Mouse (Mus musculus): ENCODE results near the gene Zfp11. TPM values are rescaled to one million over a fixed set of nuclear protein-coding genes. Genes with fewer than 3 reads are reported as not detected.
A peak's percentile ranks its signal among the peaks of the same experiment; 100 is the strongest.
"Not testable (repeated sequence)": the region's sequence is repeated elsewhere in the genome, so short reads cannot be mapped to it uniquely, and the experiment has no call there.

Zfp11 gene
- total and polyA plus RNA-seq, 2 experiments from 2014 or later, result 0.95 to 3.0 TPM

GRCm38 (mm10) chr5:129701706-129702105, 31.8 kb upstream of the Zfp11 start:
- Histone ChIP-seq H3K36me3 (replicated peaks; ENCODE audit: control insufficient read depth, insufficient read depth, low read length) (no peaks in the 10 kb centered on the region), H3K9me3 (replicated peaks; ENCODE audit: control insufficient read depth, low read length) (no peaks in the 10 kb centered on the region), H3K4me2 (ENCODE audit: low read depth, low read length) (no peak overlapping the region), H3K9ac (replicated peaks; ENCODE audit: low read depth, low read length) (no peak overlapping the region), H3K4me3 (ENCODE audit: low read depth, low read length) (no peak overlapping the region), H3K27ac (ENCODE audit: low read depth) (no peak overlapping the region), H3K27me3 (ENCODE audit: control insufficient read depth, insufficient read depth, low read length) (peaks cover 3% of the 10 kb centered on the region; the same call in 1 of the 2 replicates), H3K4me1 (ENCODE audit: control insufficient read depth, insufficient read depth) (no peaks in the 10 kb centered on the region)
- 69% methylated on average over 1 of the region's 1 CpGs for WGBS
- TF ChIP-seq EP300 (IDR thresholded peaks at IDR 0.05; ENCODE audit: low read depth) (no peak), CTCF (IDR thresholded peaks at IDR 0.05; ENCODE audit: low read depth) (no peak)
- ATAC-seq (ENCODE audit: insufficient read depth, low read depth) (no peak), DNase-seq (ENCODE audit: low spot score) (no peak)

GRCm38 (mm10) chr5:129700506-129700905, 30.6 kb upstream of the Zfp11 start:
- H3K27me3 ChIP-seq (ENCODE audit: control insufficient read depth, insufficient read depth, low read length), result peaks cover 3% of the 10 kb centered on the region; the same call in 1 of the 2 replicates
- H3K9me3 ChIP-seq (replicated peaks; ENCODE audit: control insufficient read depth, low read length), result no peaks in the 10 kb centered on the region
- 22% methylated on average over 2 of the region's 2 CpGs for WGBS
- no peak overlapping the region for H3K9ac ChIP-seq (replicated peaks; ENCODE audit: low read depth, low read length)
- H3K4me2 ChIP-seq (ENCODE audit: low read depth, low read length), result no peak overlapping the region
- no peak for TF ChIP-seq EP300 (IDR thresholded peaks at IDR 0.05; ENCODE audit: low read depth)
- no peak for TF ChIP-seq CTCF (IDR thresholded peaks at IDR 0.05; ENCODE audit: low read depth)
- H3K4me3 ChIP-seq (ENCODE audit: low read depth, low read length), result no peak overlapping the region
- DNase-seq (ENCODE audit: low spot score) (no peak), ATAC-seq (ENCODE audit: insufficient read depth, low read depth) (no peak)
- no peak overlapping the region for H3K27ac ChIP-seq (ENCODE audit: low read depth)
- H3K36me3 ChIP-seq (replicated peaks; ENCODE audit: control insufficient read depth, insufficient read depth, low read length), result no peaks in the 10 kb centered on the region
- no peaks in the 10 kb centered on the region for H3K4me1 ChIP-seq (ENCODE audit: control insufficient read depth, insufficient read depth)

- TF ChIP-seq EP300 (IDR thresholded peaks at IDR 0.05; ENCODE audit: low read depth), result no peak
- no peak for TF ChIP-seq CTCF (IDR thresholded peaks at IDR 0.05; ENCODE audit: low read depth)
- H3K36me3 ChIP-seq (replicated peaks; ENCODE audit: control insufficient read depth, insufficient read depth, low read length), result no peaks in the 10 kb centered on the region
- H3K9ac ChIP-seq (replicated peaks; ENCODE audit: low read depth, low read length), result no peak overlapping the region
- no peak overlapping the region for H3K4me2 ChIP-seq (ENCODE audit: low read depth, low read length)
- H3K9me3 ChIP-seq (replicated peaks; ENCODE audit: control insufficient read depth, low read length), result no peaks in the 10 kb centered on the region
- no peak overlapping the region for H3K4me3 ChIP-seq (ENCODE audit: low read depth, low read length)
- H3K27ac ChIP-seq (ENCODE audit: low read depth), result no peak overlapping the region
- no peaks in the 10 kb centered on the region for H3K27me3 ChIP-seq (ENCODE audit: control insufficient read depth, insufficient read depth, low read length)
- WGBS, result 74% methylated on average over 3 of the region's 3 CpGs
- ATAC-seq (ENCODE audit: insufficient read depth, low read depth) (no peak), DNase-seq (ENCODE audit: low spot score) (no peak)
- H3K4me1 ChIP-seq (ENCODE audit: control insufficient read depth, insufficient read depth), result no peaks in the 10 kb centered on the region
Measured at GRCm38 (mm10) chr5:129690528-129690927, 20.6 kb upstream of the Zfp11 start.

GRCm38 (mm10) chr5:129687621-129688020, 17.7 kb upstream of the Zfp11 start:
- DNase-seq (ENCODE audit: low spot score), result no peak
- H3K4me3 ChIP-seq (ENCODE audit: low read depth, low read length), result no peak overlapping the region

GRCm38 (mm10) chr5:129685141-129685540, 15.2 kb upstream of the Zfp11 start:
- not testable (repeated sequence) for DNase-seq (ENCODE audit: low spot score); H3K36me3 ChIP-seq (replicated peaks; ENCODE audit: control insufficient read depth, insufficient read depth, low read length); H3K9me3 ChIP-seq (replicated peaks; ENCODE audit: control insufficient read depth, low read length); H3K27ac ChIP-seq (ENCODE audit: low read depth); ATAC-seq (ENCODE audit: insufficient read depth, low read depth); H3K4me1 ChIP-seq (ENCODE audit: control insufficient read depth, insufficient read depth); H3K9ac ChIP-seq (replicated peaks; ENCODE audit: low read depth, low read length); H3K27me3 ChIP-seq (ENCODE audit: control insufficient read depth, insufficient read depth, low read length); H3K4me2 ChIP-seq (ENCODE audit: low read depth, low read length); H3K4me3 ChIP-seq (ENCODE audit: low read depth, low read length)
- WGBS, result 82% methylated on average over 5 of the region's 5 CpGs

More at GRCm38 (mm10) chr5:129687621-129688020, 17.7 kb upstream of the Zfp11 start:
- Histone ChIP-seq H3K27me3 (ENCODE audit: control insufficient read depth, insufficient read depth, low read length) (no peaks in the 10 kb centered on the region), H3K36me3 (replicated peaks; ENCODE audit: control insufficient read depth, insufficient read depth, low read length) (no peaks in the 10 kb centered on the region), H3K27ac (ENCODE audit: low read depth) (no peak overlapping the region), H3K9ac (replicated peaks; ENCODE audit: low read depth, low read length) (no peak overlapping the region), H3K4me1 (ENCODE audit: control insufficient read depth, insufficient read depth) (no peaks in the 10 kb centered on the region), H3K4me2 (ENCODE audit: low read depth, low read length) (no peak overlapping the region), H3K9me3 (replicated peaks; ENCODE audit: control insufficient read depth, low read length) (no peaks in the 10 kb centered on the region)
- ATAC-seq (ENCODE audit: insufficient read depth, low read depth), result no peak
- WGBS, result 49% methylated on average over 7 of the region's 7 CpGs
- TF ChIP-seq CTCF (IDR thresholded peaks at IDR 0.05; ENCODE audit: low read depth), result no peak
- TF ChIP-seq EP300 (IDR thresholded peaks at IDR 0.05; ENCODE audit: low read depth), result no peak

- Histone ChIP-seq H3K9me3 (replicated peaks; ENCODE audit: control insufficient read depth, low read length) (peaks cover 4% of the 10 kb centered on the region; the same call in 1 of the 2 replicates), H3K4me3 (ENCODE audit: low read depth, low read length) (peak overlapping the region; percentile 87), H3K27ac (ENCODE audit: low read depth) (peak overlapping the region; percentile 68), H3K4me2 (ENCODE audit: low read depth, low read length) (peak overlapping the region; percentile 76), H3K4me1 (ENCODE audit: control insufficient read depth, insufficient read depth) (peaks cover 9% of the 10 kb centered on the region; the same call in 1 of the 2 replicates), H3K9ac (replicated peaks; ENCODE audit: low read depth, low read length) (peak overlapping the region; percentile 92), H3K27me3 (ENCODE audit: control insufficient read depth, insufficient read depth, low read length) (no peaks in the 10 kb centered on the region), H3K36me3 (replicated peaks; ENCODE audit: control insufficient read depth, insufficient read depth, low read length) (no peaks in the 10 kb centered on the region)
- DNase-seq (ENCODE audit: low spot score) (peak; percentile 6), ATAC-seq (ENCODE audit: insufficient read depth, low read depth) (peak; percentile 27)
- no peak for TF ChIP-seq CTCF (IDR thresholded peaks at IDR 0.05; ENCODE audit: low read depth)
- no peak for TF ChIP-seq EP300 (IDR thresholded peaks at IDR 0.05; ENCODE audit: low read depth)
- 2% methylated on average over 31 of the region's 31 CpGs for WGBS
Measured at GRCm38 (mm10) chr5:129669453-129670035, 355 bp downstream of the Zfp11 start.
